Mouse (Mus musculus): ENCODE results near the gene Cd300ld3. TPM values are rescaled to one million over a fixed set of nuclear protein-coding genes. Genes with fewer than 3 reads are reported as not detected.
"Not testable (repeated sequence)": the region's sequence is repeated elsewhere in the genome, so short reads cannot be mapped to it uniquely, and the experiment has no call there.

The Cd300ld3 gene
- polyA plus RNA-seq, 1 experiment from 2014 or later = not detected

DNA sequence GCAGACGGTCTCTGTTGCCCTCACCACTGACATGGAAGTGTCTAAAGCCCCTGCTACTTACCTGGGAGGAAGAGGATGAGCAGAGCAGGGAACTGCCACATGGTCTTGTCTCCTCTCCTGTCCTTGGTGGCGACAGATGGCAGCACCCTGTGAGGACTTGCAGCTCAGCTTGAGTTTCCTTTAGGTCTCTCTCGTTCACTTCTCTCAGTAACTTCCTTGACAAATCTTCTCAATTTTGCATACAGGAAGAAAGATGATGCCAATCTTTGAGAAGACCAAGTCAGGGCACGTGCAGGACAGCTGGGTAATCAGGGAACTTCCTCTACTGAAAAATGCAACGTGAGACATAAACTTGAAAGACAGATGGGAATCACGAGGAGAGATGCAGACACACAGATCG lies 32.1 kb downstream of the Cd300ld3 start, which contains the start of gene Cd300ld2:
Gene Cd300ld2, minus strand, starts transcription at position 101 of the 400 bp plus-strand sequence.
- not testable (repeated sequence) for H3K4me3 ChIP-seq (replicated peaks; ENCODE audit: low read depth, low read length); ATAC-seq (replicated peaks; ENCODE audit: low FRiP score, low read depth); H3K27me3 ChIP-seq (ENCODE audit: insufficient read depth, low read length); H3K36me3 ChIP-seq (ENCODE audit: insufficient read depth, low read length); H3K4me1 ChIP-seq (replicated peaks; ENCODE audit: insufficient read depth, low read length); H3K9ac ChIP-seq (ENCODE audit: low read depth, low read length); H3K9me3 ChIP-seq (replicated peaks; ENCODE audit: low read length); DNase-seq (ENCODE audit: low spot score); H3K27ac ChIP-seq; H3K4me2 ChIP-seq (ENCODE audit: low read length)
- no CpG with 5 or more reads among the region's 7 CpGs for whole genome bisulfite sequencing

DNA sequence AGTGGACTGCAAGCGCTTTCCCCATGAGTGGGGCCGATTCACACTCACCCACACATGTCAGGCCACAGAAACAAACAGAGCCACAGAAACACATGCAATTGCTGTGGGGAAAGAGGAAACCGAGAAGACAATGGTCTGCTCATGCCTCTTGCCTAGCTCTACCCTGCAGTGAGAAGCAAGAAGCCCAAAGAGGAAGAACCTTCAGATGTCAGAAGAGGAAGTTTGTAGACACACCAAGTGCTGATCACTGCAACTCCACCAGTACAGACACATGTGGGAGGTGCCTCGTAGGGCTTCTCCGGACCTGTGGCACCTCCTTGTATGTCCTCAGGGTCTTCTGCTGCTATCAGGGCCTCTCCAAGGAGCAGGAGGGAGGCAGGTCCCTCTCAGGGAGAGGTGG lies 44.1 kb downstream of the Cd300ld3 start:
- no peaks in the 10 kb centered on the region for H3K36me3 ChIP-seq (ENCODE audit: insufficient read depth, low read length)
- H3K9ac ChIP-seq (ENCODE audit: low read depth, low read length) = no peak overlapping the region
- no peak overlapping the region for H3K4me3 ChIP-seq (replicated peaks; ENCODE audit: low read depth, low read length)
- H3K27me3 ChIP-seq (ENCODE audit: insufficient read depth, low read length) = no peaks in the 10 kb centered on the region
- DNase-seq (ENCODE audit: low spot score) = no peak
- H3K4me2 ChIP-seq (ENCODE audit: low read length) = no peak overlapping the region
- no peak overlapping the region for H3K27ac ChIP-seq
- ATAC-seq (replicated peaks; ENCODE audit: low FRiP score, low read depth) = no peak
- 84% methylated on average over 5 of the region's 5 CpGs for WGBS
- H3K4me1 ChIP-seq (replicated peaks; ENCODE audit: insufficient read depth, low read length) = no peaks in the 10 kb centered on the region
- TF ChIP-seq CTCF (IDR thresholded peaks at IDR 0.05; ENCODE audit: low read depth) = no peak
- H3K9me3 ChIP-seq (replicated peaks; ENCODE audit: low read length) = no peaks in the 10 kb centered on the region

GRCm38 (mm10) chr11:115001474-115002040 lies 46.7 kb downstream of the Cd300ld3 start, which contains the start of gene Cd300c2:
Cd300c2 (minus strand) TSS chr11:115001880.
- ATAC-seq (replicated peaks; ENCODE audit: low FRiP score, low read depth) (no peak), DNase-seq (ENCODE audit: low spot score) (no peak)
- no peaks in the 10 kb centered on the region for H3K27me3 ChIP-seq (ENCODE audit: insufficient read depth, low read length)
- TF ChIP-seq CTCF (IDR thresholded peaks at IDR 0.05; ENCODE audit: low read depth) = no peak
- no peak within 1 kb of the TSS for H3K4me3 ChIP-seq (replicated peaks; ENCODE audit: low read depth, low read length)
- no peak within 1 kb of the TSS for H3K4me2 ChIP-seq (ENCODE audit: low read length)
- H3K4me1 ChIP-seq (replicated peaks; ENCODE audit: insufficient read depth, low read length) = no peaks in the 10 kb centered on the region
- H3K9ac ChIP-seq (ENCODE audit: low read depth, low read length) = no peak within 1 kb of the TSS
- no peak within 1 kb of the TSS for H3K27ac ChIP-seq
- H3K36me3 ChIP-seq (ENCODE audit: insufficient read depth, low read length) = no peaks in the 10 kb centered on the region
- no peaks in the 10 kb centered on the region for H3K9me3 ChIP-seq (replicated peaks; ENCODE audit: low read length)
- WGBS = 77% methylated on average over 7 of the region's 7 CpGs

Other genes with a start within 250 kb of the Cd300ld3 start
- 0.13 TPM in 1 of 2 replicates, not detected in the other for gene Gpr142, start 249.5 kb downstream of the Cd300ld3 start, polyA plus RNA-seq (2015; fragmentation: Nextera tagmentation; extraction: Ambion mirVana)
- gene Gprc5c, start 197.3 kb downstream of the Cd300ld3 start, polyA plus RNA-seq (2015; fragmentation: Nextera tagmentation; extraction: Ambion mirVana) = 118 and 131 TPM in 2 replicates
- 1.5 and 1.7 TPM in 2 replicates for gene Cd300a, start 158.4 kb downstream of the Cd300ld3 start, polyA plus RNA-seq (2015; fragmentation: Nextera tagmentation; extraction: Ambion mirVana)
- gene Cd300lb, start 114.0 kb downstream of the Cd300ld3 start, polyA plus RNA-seq (2015; fragmentation: Nextera tagmentation; extraction: Ambion mirVana) = 0.36 and 0.43 TPM in 2 replicates
- gene Cd300c, start 79.3 kb downstream of the Cd300ld3 start, polyA plus RNA-seq (2015; fragmentation: Nextera tagmentation; extraction: Ambion mirVana) = not detected in 2 replicates
- 0.22 and 0.23 TPM in 2 replicates for gene Cd300ld, start 58.5 kb downstream of the Cd300ld3 start, polyA plus RNA-seq (2015; fragmentation: Nextera tagmentation; extraction: Ambion mirVana)
- 3.6 and 3.7 TPM in 2 replicates for gene Cd300c2, start 46.5 kb downstream of the Cd300ld3 start, polyA plus RNA-seq (2015; fragmentation: Nextera tagmentation; extraction: Ambion mirVana)
- gene Cd300ld2, start 32.2 kb downstream of the Cd300ld3 start, polyA plus RNA-seq (2015; fragmentation: Nextera tagmentation; extraction: Ambion mirVana) = 0.52 TPM in 1 of 2 replicates, not detected in the other
- gene Cd300ld4, start 21.4 kb downstream of the Cd300ld3 start, polyA plus RNA-seq (2015; fragmentation: Nextera tagmentation; extraction: Ambion mirVana) = not detected in 2 replicates
- not detected in 2 replicates for gene Cd300ld5, start 10.6 kb downstream of the Cd300ld3 start, polyA plus RNA-seq (2015; fragmentation: Nextera tagmentation; extraction: Ambion mirVana)
- not detected in 2 replicates for gene Cd300e, start 13.8 kb upstream of the Cd300ld3 start, polyA plus RNA-seq (2015; fragmentation: Nextera tagmentation; extraction: Ambion mirVana)
- 1.8 and 2.2 TPM in 2 replicates for gene Rab37, start 43.0 kb upstream of the Cd300ld3 start, polyA plus RNA-seq (2015; fragmentation: Nextera tagmentation; extraction: Ambion mirVana)
- gene Cd300lf, start 85.6 kb upstream of the Cd300ld3 start, polyA plus RNA-seq (2015; fragmentation: Nextera tagmentation; extraction: Ambion mirVana) = 0.33 TPM in 2 replicates
- gene Slc9a3r1, start 114.9 kb upstream of the Cd300ld3 start, polyA plus RNA-seq (2015; fragmentation: Nextera tagmentation; extraction: Ambion mirVana) = 163 and 172 TPM in 2 replicates
- 12.0 and 12.6 TPM in 2 replicates for gene Tmem104, start 139.1 kb upstream of the Cd300ld3 start, polyA plus RNA-seq (2015; fragmentation: Nextera tagmentation; extraction: Ambion mirVana)
- gene Nat9, start 139.4 kb upstream of the Cd300ld3 start, polyA plus RNA-seq (2015; fragmentation: Nextera tagmentation; extraction: Ambion mirVana) = 26.8 TPM in 2 replicates
- gene Grin2c, start 218.8 kb upstream of the Cd300ld3 start, polyA plus RNA-seq (2015; fragmentation: Nextera tagmentation; extraction: Ambion mirVana) = not detected in 2 replicates
- gene Fdxr, start 228.6 kb upstream of the Cd300ld3 start, polyA plus RNA-seq (2015; fragmentation: Nextera tagmentation; extraction: Ambion mirVana) = 10.0 and 12.2 TPM in 2 replicates
- gene Fads6, start 249.3 kb upstream of the Cd300ld3 start, polyA plus RNA-seq (2015; fragmentation: Nextera tagmentation; extraction: Ambion mirVana) = 0.92 and 1.1 TPM in 2 replicates

Measured in kidney, postnatal 0 days (tissue).